Mouse (Mus musculus): ENCODE measurements around the gene Slc25a21.
A peak's percentile ranks its signal among the peaks of the same experiment; 100 is the strongest.
"Not testable (repeated sequence)": the region's sequence is repeated elsewhere in the genome, so short reads cannot be mapped to it uniquely, and the experiment has no call there.

Slc25a21 gene

DNA sequence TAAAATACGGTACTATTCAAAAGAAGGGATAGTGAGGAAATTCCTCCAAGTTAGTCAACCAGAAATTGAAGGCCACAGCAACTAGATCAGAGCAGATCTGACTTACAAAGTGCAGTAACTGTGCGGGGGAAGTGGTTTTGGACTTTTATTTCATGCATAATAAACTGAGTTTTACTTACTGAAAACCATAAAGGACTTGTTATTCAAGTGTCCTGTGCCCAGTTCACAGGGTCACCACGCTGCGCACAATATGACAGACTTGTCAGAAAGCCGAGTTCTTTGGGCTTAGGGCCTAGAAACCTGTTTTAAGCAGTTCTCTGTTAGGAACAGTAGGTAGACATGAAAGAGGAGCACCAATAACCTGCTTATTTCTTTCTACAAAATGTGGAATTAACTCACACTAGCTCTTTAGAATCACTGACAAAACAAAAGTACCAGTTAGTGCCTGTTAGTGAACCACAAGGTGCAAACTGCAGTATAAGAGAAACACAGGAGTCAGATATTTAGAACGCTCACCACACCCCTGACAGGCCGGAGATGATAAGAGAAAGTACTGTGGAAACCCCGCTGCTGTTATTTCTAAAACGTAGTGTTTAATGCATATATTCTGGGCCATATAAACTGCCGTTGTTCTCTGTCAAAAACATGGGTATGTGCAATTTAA is at the start of gene Slc25a21:
Gene Slc25a21, minus strand, starts transcription at position 110 of the 664 bp plus-strand sequence.
- no peak for DNase-seq (ENCODE audit: low spot score in 2 of 2)

- no peak for DNase-seq (ENCODE audit: low spot score in 2 of 2)
Measured at GRCm38 (mm10) chr12:57243671-57244495, 46.6 kb upstream of the Slc25a21 start.

- no peak for DNase-seq (ENCODE audit: low spot score in 2 of 2)
Measured at GRCm38 (mm10) chr12:57233386-57233785, 36.1 kb upstream of the Slc25a21 start.

DNA sequence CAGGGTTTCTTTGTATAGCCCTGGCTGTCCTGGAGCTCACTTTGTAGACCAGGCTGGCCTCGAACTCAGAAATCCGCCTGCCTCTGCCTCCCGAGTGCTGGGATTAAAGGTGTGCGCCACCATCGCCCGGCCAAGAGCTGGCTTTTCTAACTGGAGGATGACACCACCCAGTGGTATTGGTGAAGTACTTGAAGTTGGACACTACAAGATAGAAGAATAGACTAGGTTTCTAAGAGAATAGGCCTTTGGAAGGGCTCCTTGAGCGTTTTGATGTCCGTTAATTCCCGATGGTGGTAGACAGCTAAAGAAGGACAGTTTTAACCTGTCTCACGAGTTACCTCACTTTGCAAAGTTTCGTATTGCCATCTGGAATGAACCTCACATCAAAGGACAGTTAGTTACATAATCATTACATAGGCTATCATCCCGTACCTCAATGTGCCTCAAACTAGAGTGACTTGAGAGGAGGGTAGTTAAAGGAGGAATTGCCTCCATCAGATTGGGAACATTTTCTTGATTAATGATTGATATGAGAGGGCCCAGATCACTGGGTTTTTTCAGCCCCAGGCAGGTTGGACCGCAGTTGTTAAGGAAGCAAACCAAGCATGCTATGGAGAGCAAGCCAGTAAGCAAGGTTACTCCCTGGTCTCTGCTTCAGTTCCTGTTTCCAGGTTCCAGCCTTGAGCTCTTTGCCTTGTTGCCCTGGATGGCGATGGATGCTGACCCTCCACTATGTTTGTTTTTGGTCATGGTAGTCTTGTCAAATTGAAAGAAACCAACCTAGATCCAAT is 34.0 kb upstream of the Slc25a21 start:
- no peak for DNase-seq (ENCODE audit: low spot score in 2 of 2)

- peak; percentile 80 to 81 for DNase-seq (ENCODE audit: low spot score in 2 of 2)
Measured at GRCm38 (mm10) chr12:57230192-57230706, 33.0 kb upstream of the Slc25a21 start, which contains the start of the genes Prps1l3 and Mipol1. Gene Prps1l3, plus strand, starts transcription at chr12:57230412. Gene Mipol1, plus strand, starts transcription at chr12:57230427.

GRCm38 (mm10) chr12:57229703-57230102 is 32.4 kb upstream of the Slc25a21 start:
- no peak for DNase-seq (ENCODE audit: low spot score in 2 of 2)

GRCm38 (mm10) chr12:57227776-57228175 is 30.5 kb upstream of the Slc25a21 start:
- no peak for DNase-seq (ENCODE audit: low spot score in 2 of 2)

DNA sequence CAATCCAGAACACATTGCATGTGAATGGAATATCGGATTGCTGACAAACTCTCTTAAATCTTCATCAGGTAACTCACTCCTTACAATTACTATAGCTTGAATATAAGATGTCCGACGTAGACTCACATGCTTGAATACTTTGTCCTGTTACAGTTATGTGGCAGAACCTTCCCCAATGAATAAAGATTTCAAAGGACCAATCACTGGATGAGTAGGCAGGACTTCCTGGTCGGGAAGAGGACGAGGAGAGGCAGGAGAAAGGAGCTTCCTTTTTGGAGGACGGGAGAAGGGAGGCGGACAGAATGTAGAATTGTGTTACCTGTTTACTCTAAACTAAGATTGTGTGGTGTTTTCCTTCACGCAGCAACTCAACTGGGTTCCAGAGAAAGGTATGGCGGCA is 29.1 kb upstream of the Slc25a21 start:
- DNase-seq (ENCODE audit: low spot score in 2 of 2), result no peak

DNA sequence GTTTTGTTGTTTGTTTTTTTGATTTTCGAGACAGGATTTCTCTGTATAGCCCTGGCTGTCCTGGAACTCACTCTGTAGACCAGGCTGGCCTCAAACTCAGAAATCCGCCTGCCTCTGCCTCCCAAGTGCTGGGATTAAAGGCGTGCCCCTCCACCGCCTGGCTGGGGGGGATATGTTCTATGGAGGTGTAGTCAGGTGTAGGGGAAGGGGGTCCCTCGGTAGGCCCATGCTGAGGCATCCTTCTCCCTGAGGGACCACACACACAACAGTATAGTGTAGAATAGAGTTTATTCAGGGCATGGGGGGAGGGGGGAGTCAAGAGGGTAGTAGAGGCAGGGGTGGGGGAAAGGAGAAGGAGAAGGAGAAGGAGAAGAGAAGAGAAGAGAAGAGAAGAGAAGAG is 15.2 kb upstream of the Slc25a21 start:
- DNase-seq (ENCODE audit: low spot score in 2 of 2), result not testable (repeated sequence)

- peak in 1 of 2 experiments; percentile 31 for DNase-seq (ENCODE audit: low spot score in 2 of 2)
Measured at GRCm38 (mm10) chr12:57211353-57212311, 14.4 kb upstream of the Slc25a21 start.

DNA sequence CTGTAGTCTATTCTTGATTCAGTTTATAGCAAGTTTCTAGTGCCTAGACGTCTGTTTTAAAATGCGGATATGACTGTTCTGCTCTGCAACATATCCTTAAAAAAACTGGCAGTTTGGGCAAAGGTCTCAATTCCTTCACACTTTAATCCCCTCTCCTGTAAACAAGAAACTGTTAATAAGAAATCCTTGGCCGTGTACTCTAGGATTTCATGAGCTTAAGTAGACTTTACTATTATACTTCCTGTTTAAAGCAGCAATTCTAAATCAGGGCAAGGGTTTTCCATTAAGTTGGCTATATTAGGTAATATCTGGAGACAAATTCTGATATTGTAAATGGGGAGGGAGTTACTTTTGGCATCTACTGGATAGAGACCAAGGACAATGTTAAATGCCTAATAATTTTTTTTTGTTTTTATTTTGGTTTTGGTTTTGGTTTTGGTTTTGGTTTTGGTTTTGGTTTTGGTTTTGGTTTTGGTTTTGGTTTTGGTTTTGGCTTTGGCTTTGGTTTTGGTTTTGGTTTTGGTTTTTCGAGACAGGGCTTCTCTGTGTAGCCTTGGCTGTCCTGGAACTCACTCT is 7.1 kb upstream of the Slc25a21 start:
- no peak for DNase-seq (ENCODE audit: low spot score in 2 of 2)

GRCm38 (mm10) chr12:57201901-57202300 is 4.6 kb upstream of the Slc25a21 start:
- no peak for DNase-seq (ENCODE audit: low spot score in 2 of 2)

DNA sequence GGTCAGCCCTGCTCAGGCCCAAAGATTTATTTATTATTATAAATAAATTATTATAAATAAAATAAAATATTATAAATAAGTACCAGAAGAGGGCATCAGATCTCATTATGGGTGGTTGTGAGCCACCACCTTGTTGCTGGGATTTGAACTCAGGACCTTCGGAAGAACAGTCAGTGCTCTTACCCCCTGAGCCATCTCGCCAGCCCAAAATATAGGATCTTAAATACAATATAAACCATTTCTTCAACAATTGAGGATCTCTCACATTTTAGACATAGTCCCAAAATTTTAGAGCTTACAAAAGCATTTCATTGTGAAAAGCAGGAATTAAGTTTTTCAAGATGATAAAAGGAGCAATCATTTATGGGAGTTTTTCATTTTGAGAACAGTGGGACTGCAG is 2.2 kb upstream of the Slc25a21 start:
- no peak for DNase-seq (ENCODE audit: low spot score in 2 of 2)

- DNase-seq (ENCODE audit: low spot score in 2 of 2), result no peak
Measured at GRCm38 (mm10) chr12:57198269-57198668, 997 bp upstream of the Slc25a21 start.

DNA sequence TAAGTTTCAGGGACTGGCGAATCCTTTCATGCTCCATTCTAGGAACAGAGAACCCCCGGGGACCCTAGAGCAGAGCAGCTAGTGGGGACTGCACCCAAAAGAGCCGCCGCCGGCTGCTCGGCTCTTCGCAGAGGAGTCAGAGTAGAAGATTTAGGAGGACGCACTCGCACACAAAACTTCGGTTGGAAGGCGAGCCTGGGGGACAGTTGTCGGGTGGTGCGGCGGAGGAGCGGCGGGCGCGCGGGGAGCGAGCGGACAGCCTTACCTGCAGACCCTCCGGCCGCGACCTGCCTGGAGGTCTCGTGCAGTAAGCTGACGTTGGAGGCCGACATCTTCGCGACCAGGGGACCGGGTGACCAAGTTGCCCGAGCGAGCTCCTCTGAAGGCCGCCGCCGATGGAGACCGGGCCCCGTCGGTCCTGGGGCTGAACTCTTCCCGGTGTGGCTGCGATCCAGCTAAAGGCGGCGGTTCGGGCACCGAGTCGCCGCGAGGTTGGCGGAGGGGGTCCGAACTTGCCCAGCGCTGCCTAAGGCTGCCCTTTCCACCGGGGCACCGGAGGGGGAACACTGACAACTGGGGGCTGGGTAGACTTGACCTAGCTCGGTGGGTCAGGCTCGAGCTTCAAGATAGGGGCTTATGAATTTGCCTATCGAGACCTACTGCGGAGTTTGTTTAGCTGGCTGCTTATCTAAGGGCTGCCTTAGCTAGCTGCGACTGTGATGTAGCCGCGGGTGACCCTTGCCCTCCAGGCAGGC is 487 bp downstream of the Slc25a21 start:
- DNase-seq (ENCODE audit: low spot score in 2 of 2), result peak in 1 of 2 experiments; percentile 62

DNA sequence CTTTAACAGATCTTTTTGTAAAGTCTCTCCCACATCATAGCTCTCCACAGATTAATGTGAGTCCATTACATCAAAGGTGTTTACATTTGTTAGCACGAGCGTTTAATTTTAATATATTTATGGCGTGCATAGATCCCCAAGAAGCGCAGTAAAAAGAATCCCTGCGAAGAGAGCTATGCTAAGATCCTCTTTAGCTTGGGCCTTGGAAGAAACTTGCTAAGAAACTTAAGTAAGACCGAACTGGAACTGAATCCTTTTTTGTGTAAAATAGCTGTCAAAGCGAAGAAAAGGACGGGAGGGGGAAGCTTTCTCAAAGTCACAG is 1.0 kb downstream of the Slc25a21 start:
- DNase-seq (ENCODE audit: low spot score in 2 of 2), result no peak

- DNase-seq (ENCODE audit: low spot score in 2 of 2), result no peak
Measured at GRCm38 (mm10) chr12:57194609-57195008, 2.7 kb downstream of the Slc25a21 start.

DNA sequence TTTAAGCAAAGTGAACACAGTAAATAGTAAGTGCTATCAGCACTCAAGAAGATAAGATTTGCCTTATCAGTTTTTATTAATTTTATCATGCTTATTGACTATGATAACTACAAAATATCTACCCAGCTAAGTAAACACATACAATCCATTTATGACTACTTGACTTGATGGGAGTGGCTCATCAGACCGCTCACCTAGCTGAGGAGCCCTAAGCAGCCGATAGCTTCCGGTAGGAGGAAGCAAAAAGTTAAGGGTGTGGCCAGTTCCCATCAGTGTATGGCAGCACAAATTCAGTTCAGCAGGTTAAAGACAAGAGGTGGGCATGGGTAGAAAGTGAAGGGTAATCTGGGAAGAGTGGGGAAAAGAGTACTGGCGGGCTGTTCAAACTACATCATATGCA is 10.2 kb downstream of the Slc25a21 start:
- DNase-seq (ENCODE audit: low spot score in 2 of 2), result no peak

- DNase-seq (ENCODE audit: low spot score in 2 of 2), result no peak
Measured at GRCm38 (mm10) chr12:57186126-57186525, 11.1 kb downstream of the Slc25a21 start.

- DNase-seq (ENCODE audit: low spot score in 2 of 2), result no peak
Measured at GRCm38 (mm10) chr12:57185475-57185874, 11.8 kb downstream of the Slc25a21 start.
